Mouse (Mus musculus) urinary bladder, postnatal 10 days (tissue): ENCODE results near the gene Hoxa2.

Experiments
- DNase-seq: peaks from one replicate; pipeline ENCODE4 v3.0.0; 2022; ENCODE audit warnings: low spot score

Gene Hoxa2

GRCm38 (mm10) chr6:52163366-52164031, 1.1 kb downstream of the Hoxa2 start:
- no peak for DNase-seq

- DNase-seq = no peak
Observed at GRCm38 (mm10) chr6:52162611-52163365, 1.8 kb downstream of the Hoxa2 start.

DNA sequence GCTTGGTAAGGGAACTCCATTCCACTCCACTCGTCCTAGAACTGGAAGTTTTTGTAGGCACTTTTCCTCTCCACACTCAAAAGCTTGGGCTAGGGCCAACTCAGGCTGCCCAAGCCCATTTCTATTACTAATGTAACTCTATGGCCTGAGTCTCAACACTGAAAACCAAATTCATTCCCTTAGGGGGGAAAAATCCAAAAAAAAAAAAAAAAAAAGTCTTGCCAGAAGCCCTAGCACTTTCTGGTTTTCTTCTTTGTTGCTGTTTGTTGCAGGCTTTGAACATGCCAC, 2.6 kb downstream of the Hoxa2 start:
- no peak for DNase-seq

- DNase-seq = no peak
Observed at GRCm38 (mm10) chr6:52161336-52162092, 3.1 kb downstream of the Hoxa2 start.

DNA sequence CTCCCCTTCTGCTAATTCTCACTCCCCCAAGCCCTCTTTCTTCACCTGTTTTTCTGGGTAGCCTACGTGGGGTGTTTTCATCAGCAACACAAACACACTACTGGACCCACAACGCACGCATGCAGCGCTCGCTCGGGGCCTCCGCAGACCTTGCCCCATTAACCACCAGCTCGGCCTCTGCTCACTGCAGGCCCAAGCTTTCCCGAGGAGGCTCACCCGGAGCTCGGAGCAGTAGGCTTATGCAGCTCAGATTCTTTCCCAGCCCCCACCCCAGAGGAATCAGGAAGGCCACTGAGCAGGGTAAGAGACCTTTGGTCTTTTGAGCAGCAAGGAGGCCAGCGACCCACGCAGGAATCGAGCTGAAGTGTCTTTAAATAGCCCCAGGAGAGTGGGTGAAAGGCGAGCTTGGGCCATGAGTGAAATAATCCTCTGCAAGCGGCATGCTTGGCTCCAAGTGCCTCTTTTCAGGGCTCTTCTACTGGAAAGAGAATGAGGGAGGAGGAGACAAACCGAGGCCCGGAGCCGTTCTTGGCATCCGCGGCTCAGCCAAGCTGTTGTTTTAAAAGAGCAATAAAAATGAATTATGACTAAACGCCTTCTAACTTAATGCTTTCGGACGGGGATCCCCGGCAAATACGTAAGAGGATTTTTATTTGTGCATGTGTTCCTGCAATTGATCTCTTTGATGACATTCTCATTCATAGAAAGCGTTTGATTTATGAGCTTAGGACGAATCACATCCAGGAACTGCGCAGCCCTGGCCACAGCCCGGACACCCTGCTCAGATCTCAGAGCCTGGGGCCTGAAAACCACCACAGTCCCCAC, 3.9 kb downstream of the Hoxa2 start:
- DNase-seq = no peak

GRCm38 (mm10) chr6:52159979-52160378, 4.7 kb downstream of the Hoxa2 start:
- DNase-seq = no peak

DNA sequence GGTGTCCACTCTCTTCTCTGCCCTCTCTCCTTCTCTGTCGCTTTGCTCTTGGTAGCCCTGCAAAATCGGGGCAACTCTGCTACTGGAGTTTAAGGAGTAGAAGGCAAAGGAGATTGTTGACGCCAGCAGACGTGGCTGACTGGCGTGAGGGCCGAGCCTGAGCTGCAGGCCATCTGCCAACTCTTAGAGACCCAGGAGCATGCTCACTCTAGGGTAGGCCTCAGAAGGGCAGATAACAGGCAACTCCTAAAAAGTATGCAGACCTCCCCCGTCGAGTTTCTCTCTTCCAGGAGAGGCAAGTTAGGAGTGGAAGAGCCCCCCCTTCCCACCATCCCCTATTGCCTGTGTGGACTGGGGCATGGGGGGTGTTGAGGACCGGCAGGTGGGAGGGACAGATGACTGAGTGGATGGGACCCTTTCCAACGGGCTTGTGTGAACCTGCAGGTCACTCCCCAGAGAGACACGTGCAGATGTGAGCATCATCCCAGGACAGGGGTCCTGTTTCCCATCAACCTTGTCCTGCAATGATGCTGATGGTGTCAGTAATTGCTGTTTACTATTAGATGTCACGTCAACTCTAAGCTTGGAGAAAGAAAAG, 5.4 kb downstream of the Hoxa2 start:
- DNase-seq = no peak

DNA sequence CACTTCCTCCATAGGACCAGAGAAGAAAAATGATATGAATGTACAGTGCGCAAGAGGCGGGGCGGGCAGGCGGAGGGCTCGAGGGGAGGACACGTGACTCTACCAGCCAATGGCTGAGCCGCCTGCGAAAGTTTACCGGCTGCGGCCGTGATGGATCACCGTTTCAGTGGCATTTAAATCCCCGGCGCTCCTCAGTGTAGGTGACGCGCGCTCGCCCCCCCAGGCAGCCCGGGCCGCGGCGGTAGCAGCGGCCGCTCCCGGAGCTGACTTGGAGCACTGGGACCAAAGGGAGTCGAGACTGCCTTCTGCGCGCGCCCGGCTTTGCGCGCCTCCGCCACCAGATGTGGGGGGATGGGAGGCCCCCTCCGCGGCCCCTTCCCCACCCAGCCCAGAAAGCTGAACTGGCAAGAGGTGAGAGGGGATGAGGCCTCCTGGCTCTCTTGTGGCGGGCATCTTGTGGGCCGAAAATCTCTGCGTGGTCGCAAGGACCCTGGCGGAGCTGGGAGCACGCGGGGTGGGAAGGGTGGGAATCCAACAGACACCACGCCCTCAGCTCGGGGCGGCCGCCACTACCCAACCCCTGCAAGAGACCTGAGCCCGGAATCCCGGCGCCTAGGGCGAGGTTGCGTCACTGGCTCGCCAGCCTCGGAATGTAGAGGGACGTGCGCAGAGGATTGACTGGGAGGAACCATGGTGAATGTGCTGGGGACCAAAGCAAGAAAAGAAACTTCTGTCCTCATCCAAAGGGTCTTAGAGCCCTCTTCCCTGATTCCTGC, 6.2 kb downstream of the Hoxa2 start, which contains the start of gene Hoxa1:
Gene Hoxa1, minus strand, starts transcription at position 42 of the 776 bp plus-strand sequence.
- no peak for DNase-seq

DNA sequence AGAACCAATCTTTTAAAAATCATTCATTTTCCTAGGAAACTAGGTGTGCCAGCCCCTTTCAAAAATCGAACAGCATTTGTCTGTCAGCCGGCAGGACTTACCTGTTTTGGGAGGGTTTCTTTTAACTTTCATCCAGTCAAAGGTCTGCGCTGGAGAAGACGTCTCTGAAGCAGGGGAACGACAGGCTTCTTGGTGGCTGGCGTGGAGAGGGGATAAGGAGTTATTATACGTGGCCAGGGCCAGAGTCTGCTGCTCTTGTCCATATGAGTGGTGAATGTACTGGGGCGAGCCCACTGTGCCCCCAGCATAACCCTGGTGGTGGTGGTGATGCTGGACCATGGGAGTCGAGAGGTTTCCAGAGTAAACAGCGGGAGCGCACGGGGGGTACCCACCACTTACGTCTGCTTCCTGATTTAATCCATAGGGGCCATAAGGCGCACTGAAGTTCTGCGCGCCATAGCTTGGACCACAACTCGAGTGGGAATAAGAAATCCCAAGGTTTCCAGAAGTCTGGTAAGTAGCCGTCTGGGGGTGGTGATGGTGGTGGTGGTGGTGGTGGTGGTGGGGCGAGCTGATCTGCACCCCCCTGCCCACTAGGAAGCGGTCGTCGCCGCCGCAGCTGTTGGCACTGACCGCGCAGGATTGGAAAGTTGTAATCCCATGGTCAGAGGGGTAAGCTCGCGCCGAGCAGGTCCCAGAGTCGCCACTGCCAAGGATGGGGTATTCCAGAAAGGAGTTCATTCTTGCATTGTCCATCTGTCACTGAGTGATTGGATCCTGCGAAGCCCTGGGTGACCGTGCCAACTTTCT, 7.0 kb downstream of the Hoxa2 start:
- no peak for DNase-seq

GRCm38 (mm10) chr6:52156551-52157200, 8.0 kb downstream of the Hoxa2 start:
- no peak for DNase-seq

GRCm38 (mm10) chr6:52155471-52155870, 9.2 kb downstream of the Hoxa2 start:
- no peak for DNase-seq

- no peak for DNase-seq
Observed at GRCm38 (mm10) chr6:52154044-52154443, 10.6 kb downstream of the Hoxa2 start.

DNA sequence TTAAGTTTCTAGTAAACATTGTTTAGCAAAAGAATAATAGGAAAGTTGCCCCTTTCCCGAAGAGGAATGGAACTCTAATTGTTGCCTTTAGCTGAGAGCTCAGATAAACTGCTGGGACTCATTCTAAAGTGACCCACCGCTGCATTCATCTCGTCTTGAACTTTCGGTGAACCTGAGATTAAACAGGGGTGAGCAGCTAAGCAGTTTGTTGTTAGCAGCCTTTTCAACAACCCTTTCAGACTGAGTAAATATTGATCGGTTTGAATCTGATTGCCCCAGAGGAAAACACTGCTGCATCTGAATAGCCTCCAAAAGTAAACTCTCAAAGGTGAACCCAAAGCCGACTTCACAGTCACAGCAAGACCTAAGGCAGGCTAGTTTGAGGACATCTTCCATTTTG, 11.4 kb downstream of the Hoxa2 start:
- no peak for DNase-seq

- no peak for DNase-seq
Observed at GRCm38 (mm10) chr6:52152226-52153193, 12.1 kb downstream of the Hoxa2 start.

GRCm38 (mm10) chr6:52151571-52151970, 13.1 kb downstream of the Hoxa2 start:
- no peak for DNase-seq

DNA sequence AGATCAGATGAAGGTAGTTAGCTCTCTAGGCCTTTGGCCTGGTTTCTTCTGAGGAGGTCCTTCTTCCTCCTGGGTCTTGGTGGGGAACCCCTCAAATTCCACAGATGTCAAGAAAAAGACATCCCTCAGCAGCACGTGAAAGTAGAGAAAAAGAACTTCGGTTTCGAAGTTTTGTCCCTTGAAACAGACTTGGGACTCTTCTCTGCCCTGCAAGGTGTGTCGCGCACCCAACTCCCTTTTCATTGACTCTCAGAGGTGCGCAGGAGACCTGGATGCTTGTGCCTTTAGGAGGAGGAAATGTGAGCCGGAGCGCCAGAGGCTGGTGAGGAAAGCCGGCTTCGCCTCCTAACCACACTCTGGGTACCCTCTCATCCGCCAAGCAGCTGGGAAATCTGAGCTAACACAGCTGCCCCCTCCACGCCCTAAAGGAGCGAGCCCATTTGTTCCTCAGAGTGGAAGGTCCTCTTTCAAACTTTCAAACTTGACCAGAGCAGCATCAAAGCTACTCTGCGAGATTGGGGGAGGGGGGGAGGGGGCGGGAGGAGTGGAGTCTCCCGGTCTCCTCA, 14.1 kb downstream of the Hoxa2 start:
- DNase-seq = no peak

- no peak for DNase-seq
Observed at GRCm38 (mm10) chr6:52139115-52139514, 25.5 kb downstream of the Hoxa2 start.

DNA sequence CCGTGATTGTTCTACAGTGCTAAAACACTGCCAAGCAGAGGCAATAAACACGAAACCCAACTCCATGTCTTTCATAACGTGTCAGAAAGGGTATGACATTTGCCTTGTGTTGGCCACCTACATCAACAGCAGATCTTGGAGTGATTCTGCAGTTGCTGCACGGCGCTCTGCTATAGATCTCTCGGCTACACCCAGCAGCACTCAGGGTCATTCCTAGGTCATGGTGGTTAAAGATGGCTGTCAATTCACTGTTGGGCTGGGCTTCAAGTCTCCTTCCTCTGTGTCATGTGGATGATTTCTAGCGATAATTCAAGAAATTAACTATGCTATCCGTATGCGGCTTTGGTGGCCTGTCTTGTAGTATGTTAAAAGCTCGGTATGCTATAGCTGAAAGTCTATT, 26.1 kb downstream of the Hoxa2 start:
- DNase-seq = no peak
